Comparison of ENCODE assay signal across 1 mouse cellular context in genomic region chr11:46076442-46077158, GRCm38 (mm10).
TF ChIP-seq lines count a peak whose summit lies in the region.

No protein-coding gene starts in this region.

TF ChIP-seq in MEL, 35 proteins besides CTCF, POLR2A, EP300 and RAD21 (continued from another document):
- TF ChIP-seq MEF2A (IDR thresholded peaks at IDR 0.05; ENCODE audit: extremely low read depth, insufficient replicate concordance, low read depth, low read length, poor library complexity, severe bottlenecking) (no peak), E2F4 (IDR thresholded peaks at IDR 0.05; ENCODE audit: borderline replicate concordance, low read depth, low read length) (0 out of 2 replicates have a peak, but pooled peaks have one; percentile 2), ZC3H11A (IDR thresholded peaks at IDR 0.05; ENCODE audit: low read depth, low read length) (no peak), RCOR1 (IDR thresholded peaks at IDR 0.05; ENCODE audit: low read depth, low read length) (peak; percentile 72), MYC (IDR thresholded peaks at IDR 0.05; ENCODE audit: low read depth, low read length) (no peak), GATA1 (IDR thresholded peaks at IDR 0.05; ENCODE audit: low read depth, low read length) (no peak), NRF1 (IDR thresholded peaks at IDR 0.05; ENCODE audit: insufficient read depth, low read depth, low read length, poor library complexity, severe bottlenecking) (no peak)
